Mouse (Mus musculus) brain, embryonic 14.5 days (tissue): ENCODE data around the gene Wasf1. TPM values are rescaled to one million over a fixed set of nuclear protein-coding genes. Genes with fewer than 3 reads are reported as not detected.

ENCODE experiments used
- DNase-seq: peaks from one replicate; pipeline ENCODE4 v3.0.0-alpha.2; 2011; ENCODE audit warnings: low read depth
- CTCF ChIP-seq: fragments of 200-500 bp; IDR thresholded peaks from 2 replicates; pipeline ENCODE4 v1.5.1; 2012; ENCODE audit warnings: inconsistent platforms, mild to moderate bottlenecking, moderate library complexity, borderline replicate concordance; ENCODE audit not compliant: insufficient read depth, insufficient read length; ENCODE audit errors: extremely low read depth
- POLR2A ChIP-seq: fragments of 200-500 bp; IDR thresholded peaks from 2 replicates; pipeline ENCODE4 v1.6.1; 2012; ENCODE audit warnings: mild to moderate bottlenecking, inconsistent platforms, borderline replicate concordance; ENCODE audit not compliant: poor library complexity, insufficient read depth, insufficient read length, severe bottlenecking; ENCODE audit errors: extremely low read depth
- polyA plus RNA-seq: library from polyadenylated mRNA; depleted of rRNA; stranded (reverse); fragments of >200 nt; gene quantifications from 2 replicates; pipeline ENCODE4 v1.2.3, GENCODE M21; 2012; rRNA removed

Gene Wasf1
- polyA plus RNA-seq = 63.5 and 90.5 TPM in 2 replicates

DNA sequence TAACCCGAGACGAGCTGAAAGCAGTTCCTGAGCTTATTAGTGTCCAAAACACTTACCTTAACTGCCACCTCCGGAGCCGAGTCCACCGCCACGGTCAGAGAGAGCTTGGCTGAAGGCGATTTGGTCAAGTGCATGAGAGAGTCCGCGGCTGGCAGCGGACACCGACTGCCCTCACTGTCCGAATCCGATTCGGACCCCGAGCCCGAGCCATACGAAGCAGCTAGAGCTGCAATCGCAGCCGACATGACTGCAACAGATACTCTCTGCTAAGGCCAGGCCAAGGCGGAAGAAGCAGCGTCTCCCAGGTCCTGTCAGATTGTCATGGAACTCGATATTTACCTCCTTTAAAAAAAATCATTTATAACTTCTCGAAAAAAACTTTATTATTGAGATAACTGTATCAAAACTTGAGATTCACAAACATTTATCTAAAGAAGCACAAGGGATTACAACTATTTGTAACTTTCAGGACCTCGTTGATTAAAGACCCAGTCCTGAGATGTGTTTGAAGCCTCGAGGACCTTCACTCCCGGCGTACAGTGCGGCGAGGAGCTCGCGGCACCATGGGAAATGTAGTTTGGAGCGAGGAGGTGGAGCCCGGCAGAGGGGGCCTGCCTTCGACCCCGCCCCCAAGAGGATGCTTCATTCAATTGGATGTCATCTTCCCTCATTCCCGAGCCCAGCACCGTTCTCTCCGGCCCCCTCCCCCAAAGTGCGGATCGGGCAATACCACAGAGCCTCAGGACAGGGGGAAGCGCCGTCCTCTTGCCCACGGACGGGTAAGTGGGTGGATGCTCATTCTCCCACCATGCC lies at the start of gene Wasf1, which contains the start of gene Cdc40:
Wasf1 (plus strand) TSS at position 645 of the 813 bp plus-strand sequence.
Cdc40 (minus strand) TSS at position 481 of the 813 bp plus-strand sequence.
- peak; percentile 45; the same call in 1 of the 2 replicates for TF ChIP-seq POLR2A
- no peak for TF ChIP-seq CTCF
- DNase-seq = peak; percentile 100

DNA sequence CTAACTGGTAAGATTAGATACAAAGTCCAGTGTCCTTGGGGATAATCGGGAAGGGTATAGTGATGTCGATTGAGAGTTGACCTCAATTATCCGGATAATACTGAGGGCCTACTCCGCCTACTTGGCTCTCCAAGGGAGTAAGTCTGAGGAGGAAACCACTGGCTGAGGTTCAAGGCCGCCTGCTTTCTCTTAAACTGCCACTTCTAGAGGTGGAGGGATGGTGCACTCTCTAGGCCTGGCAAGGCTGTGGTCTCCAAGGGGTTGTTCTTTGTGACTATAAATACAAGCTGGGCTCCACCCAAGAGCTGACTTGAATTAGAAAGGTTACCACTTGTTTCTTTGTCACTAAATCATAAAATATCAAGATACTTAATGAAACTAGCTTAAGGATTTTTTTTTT lies 43.2 kb upstream of the Wasf1 start:
- TF ChIP-seq POLR2A = no peak
- no peak for TF ChIP-seq CTCF
- no peak for DNase-seq

DNA sequence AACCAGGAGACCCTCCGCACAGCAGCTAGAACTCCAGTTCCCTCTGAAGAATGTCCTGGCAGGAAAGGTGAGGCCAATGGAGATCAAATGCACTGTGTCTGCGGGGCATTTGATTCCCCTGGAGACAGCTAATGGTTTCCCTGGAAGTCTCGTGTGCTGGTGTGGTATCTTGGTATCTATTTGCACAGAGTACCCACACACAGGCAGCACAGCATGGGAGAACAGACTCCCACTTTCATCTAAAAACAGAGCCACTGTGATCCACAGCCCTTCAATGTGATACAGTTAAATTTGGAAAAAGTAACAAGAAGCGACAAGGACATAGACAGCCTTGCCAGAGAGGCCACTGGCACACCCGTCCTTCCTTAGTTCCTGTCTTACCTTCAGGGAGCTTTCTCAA lies 39.4 kb upstream of the Wasf1 start:
- no peak for DNase-seq
- TF ChIP-seq CTCF (no peak), POLR2A (no peak)

DNA sequence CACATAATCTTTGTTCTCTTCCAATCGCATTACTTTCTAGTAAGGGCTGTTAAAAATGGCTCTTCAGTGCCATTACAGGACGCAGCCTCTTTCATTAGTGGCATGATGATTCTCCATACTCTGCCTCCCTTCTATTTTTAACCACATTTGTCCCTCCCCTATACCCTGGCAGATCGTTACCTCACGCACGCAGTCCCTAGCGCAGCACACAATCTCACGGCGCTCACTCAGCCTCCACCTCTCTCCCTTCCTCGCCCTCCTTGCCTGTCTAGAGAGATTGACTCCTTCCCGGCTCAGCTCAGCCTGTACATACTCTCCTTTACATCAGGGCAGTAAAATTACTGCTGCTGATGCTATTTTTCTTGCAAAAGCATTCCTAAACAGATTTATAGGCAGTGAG lies 38.7 kb upstream of the Wasf1 start:
- DNase-seq = peak; percentile 41
- no peak for TF ChIP-seq CTCF
- TF ChIP-seq POLR2A = no peak

DNA sequence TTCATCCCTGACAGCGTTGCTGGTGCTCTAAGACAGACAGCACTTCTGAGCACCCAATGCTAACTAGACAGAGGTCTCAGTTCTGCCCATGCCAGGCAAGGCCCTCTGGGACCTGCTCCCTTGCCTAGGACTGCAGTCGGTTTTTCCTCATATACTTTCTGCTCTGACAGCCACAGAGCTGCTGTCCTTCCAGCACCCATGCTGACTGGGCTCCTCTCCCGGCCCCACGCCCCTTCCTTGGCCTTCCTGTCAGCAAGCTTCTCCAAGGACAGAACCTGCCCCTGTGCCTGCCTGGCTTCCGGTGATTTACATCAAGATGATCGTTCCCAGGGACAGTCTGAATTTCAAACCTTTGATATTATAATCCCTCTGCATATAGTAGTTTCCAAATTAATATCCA lies 37.6 kb upstream of the Wasf1 start:
- DNase-seq = no peak
- TF ChIP-seq POLR2A (no peak), CTCF (no peak)

DNA sequence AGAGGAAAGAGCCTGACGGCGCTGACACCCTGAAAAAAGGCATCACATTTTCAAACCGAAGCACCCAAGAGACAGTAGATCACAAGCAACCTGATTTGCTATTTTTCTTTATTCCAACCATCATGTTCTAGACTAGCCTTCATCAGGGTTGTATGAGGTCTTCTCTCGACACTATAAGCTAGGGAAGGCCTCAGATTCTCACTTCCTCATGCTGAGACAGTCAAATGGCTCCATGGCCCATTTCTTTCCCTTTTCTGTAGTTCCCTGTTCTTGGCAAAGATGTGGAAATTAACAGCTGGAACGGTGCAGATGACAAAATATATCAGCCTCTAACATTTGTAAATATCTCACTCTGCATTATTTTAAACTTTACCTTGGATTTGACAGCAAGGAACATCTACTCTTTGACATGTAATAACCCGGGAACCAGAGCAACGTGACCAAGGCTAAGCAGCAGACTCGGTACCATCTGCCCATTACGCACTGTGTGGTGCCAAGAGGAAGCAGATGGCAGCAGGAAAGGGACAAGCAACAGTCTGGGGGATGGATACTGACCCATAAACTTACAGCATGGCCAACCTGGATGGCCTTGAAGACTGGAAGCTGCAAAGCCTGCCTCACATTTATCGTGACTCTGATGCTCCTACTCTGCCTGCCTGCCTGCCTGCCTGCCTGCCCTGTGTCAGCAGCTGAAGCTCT lies 36.0 kb upstream of the Wasf1 start:
- peak; percentile 28 for DNase-seq
- no peak for TF ChIP-seq CTCF
- TF ChIP-seq POLR2A = no peak

DNA sequence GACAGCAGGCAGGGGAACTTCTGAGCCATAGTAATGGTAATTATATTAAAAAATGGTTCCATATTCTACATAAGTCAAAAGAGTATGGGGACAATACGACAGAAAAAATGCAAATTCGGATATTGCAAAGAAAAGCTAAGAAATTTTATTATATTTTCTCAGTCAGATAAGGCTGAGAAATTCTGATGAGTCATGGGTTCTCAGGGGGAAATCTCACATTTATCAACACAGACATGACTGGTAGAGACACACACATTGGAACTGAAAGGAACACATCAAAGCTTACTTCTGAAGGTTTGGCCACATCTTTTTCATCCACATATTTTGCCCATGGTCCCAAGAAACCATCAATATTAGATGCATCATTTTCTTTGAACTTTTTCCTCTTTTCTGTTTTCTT lies 32.6 kb upstream of the Wasf1 start:
- TF ChIP-seq POLR2A (no peak), CTCF (no peak)

DNA sequence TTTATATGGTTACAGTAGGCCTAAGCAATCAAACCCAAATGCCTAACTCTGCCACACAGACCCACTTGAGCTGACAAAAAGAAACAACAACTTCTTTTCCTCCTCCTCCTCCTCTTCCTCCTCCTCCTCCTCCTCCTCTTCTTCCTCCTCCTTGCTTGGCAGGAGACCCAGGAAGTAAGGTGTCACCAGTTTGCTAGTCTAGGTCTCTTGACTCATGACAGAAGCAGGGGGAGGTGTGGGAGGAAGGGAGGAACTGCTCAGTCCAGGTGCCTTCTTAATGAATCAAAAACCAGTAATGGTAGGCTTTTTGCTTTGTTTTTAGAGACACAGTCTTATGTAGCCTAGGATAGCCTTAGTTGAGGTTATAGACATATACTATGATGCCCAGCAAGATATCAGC lies 32.1 kb upstream of the Wasf1 start:
- TF ChIP-seq CTCF (no peak), POLR2A (no peak)

More for the DNA sequence above, 32.6 kb upstream of the Wasf1 start:
- no peak for DNase-seq

DNA sequence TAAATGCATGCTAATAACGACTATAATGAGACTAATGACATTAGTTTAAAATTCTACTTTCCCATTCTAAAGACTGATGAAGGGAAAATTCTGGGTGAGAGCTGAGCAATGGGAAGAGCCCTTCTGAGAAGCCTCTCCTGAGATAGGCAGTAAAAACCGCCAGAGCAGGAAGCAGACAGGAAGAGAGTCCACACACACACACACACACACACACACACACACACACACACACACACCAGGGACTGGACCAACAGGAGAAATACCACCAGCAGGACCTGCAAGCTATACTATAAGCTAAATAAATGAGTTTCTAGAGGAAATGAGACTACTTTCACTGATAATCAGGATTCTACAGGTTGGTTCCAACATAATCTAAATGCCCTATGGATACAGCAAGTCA lies 27.7 kb upstream of the Wasf1 start:
- DNase-seq = no peak
- no peak for TF ChIP-seq CTCF
- no peak for TF ChIP-seq POLR2A

More for the DNA sequence above, 32.1 kb upstream of the Wasf1 start:
- no peak for DNase-seq

DNA sequence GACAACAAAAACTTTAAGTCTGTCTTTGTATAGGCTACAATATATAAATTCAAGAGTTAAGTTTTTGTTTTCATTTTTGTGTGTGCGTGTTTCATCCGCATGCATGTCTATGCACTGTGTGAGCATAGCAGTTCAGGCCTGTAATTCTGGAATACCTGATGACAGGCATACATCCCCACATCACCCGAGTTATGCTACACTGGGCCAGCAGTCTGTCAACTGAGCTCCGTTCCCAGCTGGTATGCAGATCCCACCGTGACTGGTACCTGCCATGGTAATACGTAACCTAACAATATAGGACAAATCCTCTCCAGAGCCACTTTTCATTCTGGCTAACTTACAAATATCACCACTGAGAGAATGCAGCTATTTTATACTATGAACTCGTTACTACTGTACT lies 26.6 kb upstream of the Wasf1 start:
- DNase-seq = no peak
- TF ChIP-seq POLR2A (no peak), CTCF (no peak)

DNA sequence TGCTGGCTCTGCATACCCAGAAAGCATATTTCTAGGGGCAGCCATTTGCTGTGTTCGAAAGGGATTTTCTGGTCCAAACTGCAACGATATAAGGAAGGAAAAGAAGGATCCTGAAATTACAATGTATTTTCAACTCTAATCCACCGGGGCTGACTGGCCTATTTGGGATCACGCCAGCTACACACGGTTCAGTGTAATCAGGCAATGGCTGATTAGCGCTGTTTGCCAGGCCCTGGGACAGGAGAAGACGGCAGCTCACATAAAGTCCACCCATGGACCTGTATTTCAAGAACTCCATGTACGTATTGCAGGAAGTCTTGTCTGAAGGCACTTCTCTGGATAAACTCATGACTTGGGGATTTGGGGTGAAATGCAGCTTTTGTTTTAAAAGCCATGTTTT lies 25.7 kb upstream of the Wasf1 start:
- TF ChIP-seq CTCF (no peak), POLR2A (no peak)
- DNase-seq = peak; percentile 66

DNA sequence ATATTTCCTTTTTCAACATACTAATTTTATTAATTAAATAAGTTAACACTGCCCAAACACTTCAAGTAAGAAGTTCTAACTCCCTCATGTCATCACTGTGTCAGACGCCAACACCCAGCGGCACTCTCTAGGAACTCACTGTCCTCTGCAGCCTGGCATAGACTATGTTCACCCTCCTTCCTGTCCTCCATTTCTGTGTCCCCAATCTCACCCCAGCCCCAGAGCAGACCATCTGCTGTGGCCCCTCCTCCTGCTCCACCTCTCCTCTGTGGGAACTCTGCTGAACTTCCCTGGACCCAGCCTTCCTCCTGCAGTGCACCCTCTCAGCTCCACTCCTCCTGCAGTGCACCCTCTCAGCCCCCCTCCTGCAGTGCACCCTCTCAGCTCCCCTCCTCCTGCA lies 15.2 kb upstream of the Wasf1 start:
- TF ChIP-seq POLR2A (no peak), CTCF (no peak)
- DNase-seq = no peak

DNA sequence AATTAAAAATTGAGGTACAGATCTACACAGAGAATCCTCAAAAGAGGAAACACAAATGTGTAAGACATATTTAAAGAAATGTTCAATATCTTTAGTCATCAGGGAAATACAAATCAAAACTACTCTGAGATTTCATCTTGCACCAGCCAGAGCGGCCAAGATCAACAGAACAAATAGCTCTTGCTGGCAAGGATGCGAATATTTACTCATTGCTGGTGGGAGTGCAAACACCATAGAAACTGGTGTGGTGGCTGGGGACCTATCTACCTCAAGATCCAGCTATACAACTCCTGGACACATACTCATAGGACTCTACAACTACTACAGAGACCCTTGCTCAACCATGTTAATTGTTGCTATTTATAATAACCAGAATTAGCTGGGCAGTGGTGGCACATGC lies 12.0 kb upstream of the Wasf1 start:
- no peak for DNase-seq
- TF ChIP-seq POLR2A (no peak), CTCF (no peak)

DNA sequence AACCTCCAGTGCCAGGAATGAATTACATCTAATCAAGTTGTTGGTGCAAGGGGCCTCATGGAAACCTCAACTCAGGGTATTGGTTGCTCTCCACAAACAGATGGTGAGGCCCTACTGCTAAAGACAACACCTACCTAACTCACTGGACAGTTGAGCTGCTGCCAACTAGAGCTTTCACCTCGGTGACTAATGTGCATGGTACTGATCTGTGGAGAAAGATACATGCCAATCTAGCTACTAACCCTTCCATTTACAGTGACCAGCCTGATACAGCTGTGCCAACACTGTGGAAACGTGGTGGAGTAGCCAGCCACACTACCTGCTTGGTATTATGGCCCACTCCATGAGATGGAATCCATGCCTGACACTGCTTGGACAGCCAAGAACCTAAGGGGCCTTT lies 11.2 kb upstream of the Wasf1 start:
- DNase-seq = no peak
- TF ChIP-seq POLR2A = no peak
- no peak for TF ChIP-seq CTCF

DNA sequence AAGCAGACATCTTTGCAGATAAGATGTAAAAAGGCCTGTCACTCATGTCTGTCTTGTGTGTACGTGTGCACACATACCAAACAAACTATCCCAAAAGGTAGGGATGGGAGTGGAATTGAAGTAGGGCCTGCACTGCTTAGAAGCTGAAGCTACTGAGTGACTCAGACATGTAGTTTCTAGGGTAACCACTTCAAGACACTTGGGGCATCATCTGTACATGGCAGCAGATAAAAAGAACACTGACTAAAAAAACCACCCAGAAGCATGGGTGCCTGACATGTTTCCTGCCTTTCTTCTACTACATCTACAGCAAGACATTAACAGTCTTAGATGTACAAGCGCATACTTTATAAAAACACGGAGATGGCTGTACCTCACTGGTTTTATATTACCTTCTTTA lies 5.0 kb upstream of the Wasf1 start:
- TF ChIP-seq CTCF (no peak), POLR2A (no peak)
- DNase-seq = no peak

DNA sequence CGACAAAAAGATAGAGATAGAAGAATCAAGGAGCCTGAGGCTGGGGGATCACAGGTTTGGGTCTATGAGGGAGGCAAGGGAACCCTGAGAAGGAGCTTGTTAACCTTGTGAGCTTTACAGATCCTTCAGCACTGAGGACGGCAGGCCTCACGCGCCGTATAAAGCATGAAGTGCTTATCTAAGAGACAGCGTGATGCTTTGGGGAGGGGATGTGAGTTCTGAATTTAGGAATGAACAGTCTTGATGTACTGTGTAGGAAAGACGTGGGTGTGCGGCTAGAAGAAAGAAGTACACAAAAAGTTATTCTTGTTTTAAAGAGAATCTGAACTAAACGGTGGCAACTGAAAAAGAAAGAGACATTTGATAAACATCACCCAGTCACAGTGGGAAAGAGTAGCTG lies 3.3 kb upstream of the Wasf1 start:
- no peak for DNase-seq
- TF ChIP-seq POLR2A = no peak
- TF ChIP-seq CTCF = no peak
